Comparison of ENCODE assay signal across 15 mouse cellular contexts in the genomic region with DNA sequence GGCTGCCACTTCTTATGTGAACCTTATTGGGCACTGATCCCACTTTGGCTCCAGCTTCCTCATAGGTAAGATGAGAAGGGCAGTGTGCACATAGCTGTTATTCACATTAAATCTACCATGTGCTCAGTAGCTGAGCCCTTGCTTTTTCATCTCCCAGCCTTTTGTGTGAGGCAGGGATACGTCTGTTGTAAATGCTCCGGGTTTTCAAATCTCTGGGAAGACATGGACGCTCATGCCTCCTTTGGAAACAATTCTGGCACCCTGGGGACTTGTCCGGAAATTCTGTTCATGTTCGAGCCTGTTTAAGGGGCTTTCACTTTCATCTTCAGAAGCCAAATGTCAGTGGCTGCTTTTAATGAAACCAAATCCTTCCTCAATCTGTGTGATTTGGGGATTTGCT.
A peak's percentile ranks its signal among the peaks of the same experiment; 100 is the strongest.
DNase-seq lines count a peak whose midpoint lies in the region; ATAC-seq and TF ChIP-seq lines count a peak whose summit lies in the region.
"Had no signal": no experiment of that assay in that cellular context is flagged by ENCODE, and none has a peak within 500 bp of the region (broad histone marks: within the 10 kb centered on the region; RNA-seq: fewer than 3 reads in every experiment).

No protein-coding gene starts in this region.

- no peaks in the 10 kb centered on the region for H3K36me3 ChIP-seq in spleen, adult 2 months (ENCODE audit: control insufficient read depth, insufficient read depth, low read length)
- no peaks in the 10 kb centered on the region for H3K36me3 ChIP-seq in splenic B cell, adult 2 months (ENCODE audit: control insufficient read depth, insufficient read depth, low read length, poor library complexity, severe bottlenecking)
- H3K36me3 ChIP-seq: G1E; midbrain, embryonic 15.5 days had no signal

- peaks cover 5% of the 10 kb centered on the region; the same call in 1 of the 2 replicates for H3K4me1 ChIP-seq in spleen, adult 2 months (ENCODE audit: control insufficient read depth, insufficient read depth, insufficient read length)
- H3K4me1 ChIP-seq: midbrain, embryonic 15.5 days had no signal

- DNase-seq in gastrocnemius, adult 18-20 months (ENCODE audit: low spot score), result peak; percentile 7
- DNase-seq in gastrocnemius, postnatal 4 days (ENCODE audit: low spot score in 2 of 2), result no peak
- peak in 1 of 2 experiments; percentile 14 for DNase-seq in spleen, adult 2 months (ENCODE audit: low read depth in 1 of 2, low spot score in 2 of 2)
- DNase-seq in spleen, postnatal 14 days (ENCODE audit: low spot score in 2 of 2), result no peak
- peak; percentile 35 for DNase-seq in splenic B cell, adult 2 months (ENCODE audit: low read depth, low spot score)
- no peak for DNase-seq in urinary bladder, postnatal 36 days (ENCODE audit: low spot score in 2 of 2)
- no peak for DNase-seq in kidney, postnatal 36 days
- DNase-seq: adrenal gland, postnatal 36 days; cerebellum, adult 11-12 months; kidney, adult 9 months; lung, postnatal 36 days had no signal

- WGBS in spleen, adult 2 months, result 23% methylated on average over 5 of the region's 5 CpGs

- peak; percentile 54 for ATAC-seq in granulocyte monocyte progenitor cell, adult 5-6 weeks (replicated peaks; ENCODE audit: poor library complexity, severe bottlenecking)
- ATAC-seq: hindbrain, postnatal 0 days; midbrain, embryonic 15.5 days had no signal

- no peak overlapping the region for H3K27ac ChIP-seq in spleen, adult 2 months (ENCODE audit: insufficient read depth, low read length)
- H3K27ac ChIP-seq: hindbrain, postnatal 0 days; midbrain, embryonic 15.5 days had no signal

- peak overlapping the region; percentile 15; the same call in 1 of the 2 replicates for H3K4me3 ChIP-seq in spleen, adult 2 months (ENCODE audit: extremely low read depth, insufficient read depth, insufficient read length)
- H3K4me3 ChIP-seq: midbrain, embryonic 15.5 days had no signal

- TF ChIP-seq POLR2A in spleen, adult 2 months (IDR thresholded peaks at IDR 0.05; ENCODE audit: low read depth, low read length), result no peak

- no peak for TF ChIP-seq CTCF in spleen, adult 2 months (IDR thresholded peaks at IDR 0.05; ENCODE audit: extremely low read depth, insufficient read depth, insufficient read length, insufficient replicate concordance)

- H3K27me3 ChIP-seq in spleen, adult 2 months (ENCODE audit: control insufficient read depth, insufficient read depth, low read length), result no peaks in the 10 kb centered on the region
- H3K27me3 ChIP-seq in splenic B cell, adult 2 months (ENCODE audit: control insufficient read depth, insufficient read depth, low read length, poor library complexity, severe bottlenecking), result no peaks in the 10 kb centered on the region
- H3K27me3 ChIP-seq: midbrain, embryonic 15.5 days had no signal

Comparison
In these comparisons a context has a peak if more than half of its experiments do, and no peak if none do; other contexts are left out.
1. DNase-seq: peak in gastrocnemius, adult 18-20 months (single experiment) and splenic B cell, adult 2 months (single experiment); none in gastrocnemius, postnatal 4 days (0 of 2), spleen, postnatal 14 days (0 of 2), urinary bladder, postnatal 36 days (0 of 2) and kidney, postnatal 36 days (0 of 2).